Mouse (Mus musculus) inflammation-experienced regulatory T-cells, adult 6 months (primary cell): ENCODE measurements around the gene Lmntd1. TPM values are rescaled to one million over a fixed set of nuclear protein-coding genes. Genes with fewer than 3 reads are reported as not detected.

Experiments used
- ATAC-seq: one replicate; pipeline ENCODE4 v1.8.0; 2017
- polyA plus RNA-seq, 3 experiments: library from polyadenylated mRNA; unstranded; fragments of 100-300 nt; shearing (Covaris generic); gene quantifications; one replicate each; pipeline ENCODE4 v1.2.1; 2017

The Lmntd1 gene
- polyA plus RNA-seq = not detected

GRCm38 (mm10) chr6:145614219-145614618, at the start of gene Lmntd1:
TSS of gene Lmntd1 (minus strand) at chr6:145614319.
- ATAC-seq = no peak

DNA sequence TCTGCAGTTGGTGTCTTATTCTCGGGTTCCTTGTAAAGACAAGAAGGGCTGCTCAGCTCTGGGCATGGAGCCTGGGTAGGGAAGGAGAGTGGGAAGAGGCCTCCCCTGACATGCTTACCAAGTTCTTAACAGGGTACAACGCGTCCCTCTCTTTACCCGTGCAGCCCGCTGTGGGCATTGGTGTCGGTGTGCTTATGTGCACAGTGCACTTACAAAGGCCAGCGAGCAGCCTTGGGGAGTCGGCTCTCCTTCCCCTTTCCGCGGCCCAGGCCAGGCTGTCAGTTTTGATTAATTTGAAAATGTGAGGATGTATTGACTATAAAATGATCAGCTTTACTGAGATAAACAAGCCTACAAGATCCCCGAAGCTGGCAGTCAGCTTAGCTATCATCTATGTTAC, 46.8 kb upstream of the Lmntd1 start:
- ATAC-seq = no peak

DNA sequence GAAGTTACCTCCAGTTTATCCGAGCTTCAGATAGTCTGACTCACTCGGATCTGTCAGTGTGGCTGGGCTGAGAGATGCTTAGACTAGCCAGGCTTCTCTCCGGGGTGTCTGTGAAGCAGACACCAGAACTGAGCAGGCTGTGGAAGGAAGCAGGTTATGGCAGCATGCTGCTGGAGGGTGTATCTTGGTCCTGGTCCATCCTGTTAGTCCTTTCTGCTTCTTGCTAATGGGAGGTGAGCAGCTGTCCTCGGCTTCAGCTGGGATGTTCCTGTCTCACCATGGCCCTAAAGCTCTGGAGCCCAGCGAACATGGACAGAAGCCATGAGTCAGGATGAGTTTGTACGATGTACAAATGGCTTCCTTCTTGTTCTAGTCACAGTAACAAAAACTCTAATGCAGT, 45.0 kb upstream of the Lmntd1 start:
- ATAC-seq = no peak

GRCm38 (mm10) chr6:145656740-145657591, 42.8 kb upstream of the Lmntd1 start:
- ATAC-seq = no peak

DNA sequence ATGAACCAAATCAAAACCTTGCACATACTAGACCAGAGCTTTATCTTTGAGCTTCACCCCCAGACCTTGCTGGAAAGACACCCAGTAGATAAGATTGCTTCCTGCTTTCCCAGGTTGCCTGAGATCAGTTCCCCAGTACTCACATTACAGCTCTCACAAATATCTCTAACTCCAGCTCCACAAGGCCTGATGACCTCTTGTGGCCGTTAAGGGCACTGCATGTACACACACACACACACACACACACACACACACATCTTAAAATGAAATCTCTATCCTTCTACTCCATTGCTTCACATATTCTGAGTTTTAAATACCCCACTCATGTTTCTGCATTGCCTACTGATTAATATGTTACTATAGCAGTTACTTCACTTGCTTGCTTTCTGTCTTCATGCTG, 41.6 kb upstream of the Lmntd1 start:
- ATAC-seq = no peak

DNA sequence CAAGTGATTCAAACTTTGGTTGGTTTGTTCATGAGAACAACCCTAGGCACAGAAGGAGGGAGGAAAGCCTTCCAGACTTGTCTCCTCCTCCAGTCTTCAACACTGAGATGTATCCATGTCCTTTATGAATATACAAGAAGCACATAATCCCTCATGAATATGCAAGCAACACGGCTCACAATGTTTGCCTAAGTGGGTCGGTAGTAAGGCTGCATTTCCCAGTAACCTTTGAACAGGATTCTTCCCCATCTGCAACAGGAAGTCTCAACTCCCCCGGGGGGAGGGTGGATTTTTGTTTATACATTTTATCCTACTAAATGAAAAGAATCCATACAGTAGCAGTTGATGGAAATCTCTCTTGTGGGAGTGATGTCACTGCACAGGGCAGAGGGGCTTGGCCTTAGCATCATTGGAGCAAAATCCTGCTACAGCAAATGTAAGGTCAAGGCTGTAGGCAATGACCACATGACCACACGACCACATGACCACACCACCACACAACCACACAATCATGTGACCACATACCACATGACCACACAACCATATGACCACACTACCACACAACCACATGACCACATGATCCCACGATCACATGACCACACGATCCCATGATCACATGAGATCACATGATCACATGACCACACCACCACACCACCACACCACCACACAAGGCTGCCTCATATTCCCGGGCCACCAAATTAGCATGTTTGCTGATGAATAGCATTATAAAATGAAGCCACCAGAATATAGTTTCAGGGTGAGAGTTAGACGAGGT, 40.1 kb upstream of the Lmntd1 start:
- ATAC-seq = no peak

DNA sequence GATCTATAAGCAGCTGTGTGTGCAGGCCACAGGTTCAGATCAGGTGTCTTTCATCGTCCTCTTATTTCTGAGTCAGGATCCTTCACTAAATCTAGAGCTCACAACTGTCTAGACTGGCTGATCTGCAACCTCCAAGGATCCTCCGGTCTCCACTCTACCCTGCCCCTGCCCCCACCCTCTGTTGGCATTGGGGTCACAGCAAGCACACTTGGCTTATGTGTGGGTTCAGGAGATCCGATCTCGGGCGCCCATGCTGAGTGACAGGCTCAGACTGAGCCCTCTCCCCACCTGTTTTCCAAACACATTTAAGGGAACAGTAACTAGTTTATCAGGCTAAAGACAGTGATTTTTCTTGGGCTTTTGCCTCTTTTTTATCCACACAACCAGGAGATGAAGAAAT, 39.5 kb upstream of the Lmntd1 start:
- ATAC-seq = no peak

- no peak for ATAC-seq
Observed at GRCm38 (mm10) chr6:145652986-145653385, 38.9 kb upstream of the Lmntd1 start.

- no peak for ATAC-seq
Observed at GRCm38 (mm10) chr6:145651976-145652375, 37.9 kb upstream of the Lmntd1 start.

DNA sequence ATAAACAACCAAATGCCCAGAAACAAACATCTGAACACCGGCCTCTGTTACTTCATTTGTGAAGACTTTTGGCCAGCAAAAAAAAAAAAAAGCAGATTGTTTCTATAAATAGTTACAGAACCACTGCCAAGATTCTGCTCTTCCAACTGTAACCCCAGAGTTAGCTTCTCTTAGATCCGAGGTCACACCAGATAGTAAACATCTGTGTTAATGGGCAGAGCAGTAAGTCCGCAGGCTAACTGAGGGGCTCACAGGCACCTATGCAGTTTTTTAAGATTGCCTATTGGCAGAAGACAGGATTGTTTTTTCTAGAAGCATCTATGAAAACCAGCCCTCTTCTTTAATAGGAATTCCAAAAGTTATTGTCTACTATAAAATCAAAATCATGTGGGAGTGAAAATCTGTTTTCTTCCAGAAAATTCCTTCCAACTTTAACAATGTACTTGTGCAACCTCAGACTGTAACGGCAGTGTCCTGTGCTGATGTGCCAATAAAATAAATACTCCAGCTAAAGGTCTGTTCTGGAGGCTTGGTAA, 26.9 kb upstream of the Lmntd1 start:
- no peak for ATAC-seq

- ATAC-seq = no peak
Observed at GRCm38 (mm10) chr6:145638248-145638647, 24.1 kb upstream of the Lmntd1 start.

DNA sequence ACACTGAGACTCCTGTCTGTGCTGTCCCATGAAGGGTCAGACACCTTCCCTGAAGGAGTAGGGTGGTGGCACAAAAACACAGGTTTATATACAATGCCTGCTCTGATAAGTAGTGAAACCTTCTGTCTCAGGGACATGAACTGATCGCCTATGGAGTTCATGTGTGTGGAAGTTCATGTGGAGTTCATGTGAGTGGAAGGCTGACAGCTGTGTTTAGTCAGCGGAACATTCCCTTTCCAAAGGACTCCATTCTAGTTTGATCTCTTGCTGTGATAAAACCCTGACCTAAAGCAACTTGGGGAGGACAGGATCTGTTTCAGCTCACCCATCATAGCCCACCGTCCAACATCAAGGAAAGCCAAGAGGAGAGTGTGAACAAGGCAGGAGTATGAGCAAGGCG, 22.6 kb upstream of the Lmntd1 start:
- no peak for ATAC-seq

GRCm38 (mm10) chr6:145634454-145634853, 20.3 kb upstream of the Lmntd1 start:
- no peak for ATAC-seq

- ATAC-seq = no peak
Observed at GRCm38 (mm10) chr6:145630269-145630668, 16.1 kb upstream of the Lmntd1 start.

DNA sequence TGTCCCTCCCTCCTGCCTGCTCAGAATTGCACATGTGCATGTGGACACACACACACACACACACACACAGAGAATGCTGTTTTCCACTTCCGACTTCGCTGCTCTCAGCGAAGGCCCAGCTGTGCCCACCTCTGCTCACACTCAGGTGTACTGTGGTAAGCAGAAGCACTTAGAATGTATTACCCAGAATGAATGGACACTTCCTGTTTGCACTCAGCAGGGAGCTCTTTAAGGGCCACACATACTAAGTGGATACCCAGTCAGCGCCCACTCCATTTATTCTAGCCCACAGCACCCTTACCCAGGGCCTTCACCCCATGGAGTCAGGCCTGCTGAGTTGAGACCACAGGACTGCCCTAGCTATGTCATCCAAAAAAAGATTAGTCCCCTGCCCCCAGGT, 9.0 kb upstream of the Lmntd1 start:
- ATAC-seq = no peak

GRCm38 (mm10) chr6:145616402-145617229, 2.5 kb upstream of the Lmntd1 start:
- no peak for ATAC-seq

DNA sequence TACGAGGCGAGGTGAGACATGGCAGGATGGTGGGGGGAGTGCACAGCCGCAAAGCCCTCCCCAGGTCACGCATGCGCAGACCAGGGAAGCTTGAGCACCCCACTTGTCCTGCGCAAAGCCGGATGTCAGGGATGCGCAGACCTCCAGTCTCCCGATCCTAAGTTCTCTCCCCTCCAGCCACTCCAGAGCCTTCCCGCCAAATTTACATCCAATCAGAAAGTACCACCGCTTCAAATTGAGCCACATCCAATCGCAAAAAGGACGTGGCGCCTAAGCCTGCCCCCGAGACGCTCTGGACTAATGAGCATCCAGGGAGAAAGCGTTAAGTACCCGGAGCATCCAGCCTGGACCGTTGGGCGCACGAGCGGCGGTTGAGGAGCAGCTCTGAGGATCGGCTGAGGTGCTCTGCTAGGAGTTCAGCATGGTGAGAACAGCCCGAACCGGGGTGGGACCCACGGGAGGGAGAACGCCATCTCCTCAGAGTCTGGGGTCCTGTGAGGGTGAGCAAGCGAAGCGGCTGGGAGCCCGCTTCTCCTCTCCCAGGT, 1.6 kb upstream of the Lmntd1 start, which contains the start of gene Tuba3b:
Gene Tuba3b (plus strand): TSS at position 92 of the 545 bp plus-strand sequence.
- no peak for ATAC-seq

DNA sequence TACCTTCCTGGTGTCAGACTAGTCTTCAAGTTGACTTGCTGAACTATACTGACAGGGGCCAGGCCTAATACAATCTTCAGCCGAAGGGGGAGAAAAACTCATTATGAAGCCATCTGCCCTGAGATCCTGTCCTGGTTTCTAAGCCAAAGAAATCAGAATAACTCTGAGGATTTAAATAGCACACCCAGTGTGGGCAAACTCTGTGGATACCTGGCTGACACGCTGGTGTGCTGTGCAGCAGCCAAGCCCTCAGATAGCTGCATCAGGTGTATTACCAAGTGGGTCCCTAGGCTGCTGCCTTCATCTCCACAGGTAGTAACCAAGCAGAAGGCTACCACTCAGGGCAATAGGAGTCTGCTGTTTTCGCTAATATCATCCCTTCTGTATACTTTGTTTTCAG, 1.5 kb downstream of the Lmntd1 start:
- ATAC-seq = no peak

- ATAC-seq = no peak
Observed at GRCm38 (mm10) chr6:145610901-145611300, 3.2 kb downstream of the Lmntd1 start.

- ATAC-seq = no peak
Observed at GRCm38 (mm10) chr6:145608693-145609092, 5.4 kb downstream of the Lmntd1 start.

DNA sequence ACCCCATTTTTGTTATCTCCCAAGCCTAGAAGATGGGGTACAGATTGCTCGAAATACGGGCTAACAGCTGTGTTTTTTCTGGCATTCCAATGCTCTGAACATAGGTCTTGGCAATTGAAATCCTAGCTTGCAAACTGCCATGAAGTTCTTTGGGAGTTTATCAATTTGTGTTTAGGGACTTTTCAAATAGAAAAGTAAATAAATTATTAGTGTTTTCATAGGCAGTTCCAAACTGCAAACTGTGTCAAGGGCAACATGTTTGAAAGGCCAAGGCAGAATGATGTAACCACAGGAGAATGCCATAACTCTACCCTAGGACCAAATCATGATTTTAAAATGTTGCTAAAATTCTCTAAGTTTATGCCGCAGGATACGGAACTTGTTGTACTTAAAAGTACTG, 6.4 kb downstream of the Lmntd1 start:
- ATAC-seq = no peak

GRCm38 (mm10) chr6:145605203-145605602, 8.9 kb downstream of the Lmntd1 start:
- ATAC-seq = no peak
